Mouse (Mus musculus): Measurements from ENCODE around the gene Tmem19. TPM values are rescaled to one million over a fixed set of nuclear protein-coding genes. Genes with fewer than 3 reads are reported as not detected.

The Tmem19 gene
- polyA plus RNA-seq, 1 experiment from 2014 or later: 29.5 TPM

GRCm38 (mm10) chr10:115382846-115383643 lies 20.7 kb upstream of the Tmem19 start:
- DNase-seq (ENCODE audit: low read depth, low spot score) (no peak), ATAC-seq (no peak)
- in situ Hi-C loops (cut with MboI; ENCODE audit: low pct_unique_long_range_greater_than_20kb): no loop called here
- TF ChIP-seq CTCF (IDR thresholded peaks at IDR 0.05): no peak
- ChIA-PET CTCF (interaction anchor here (0.7 kb wide), 1 partner anchor 20 kb away, joined by 3 read pairs; the partner anchor contains the start of gene Tmem19), POLR2A (no interaction called here)
- H3K27me3 ChIP-seq: no peaks in the 10 kb centered on the region

- ChIA-PET POLR2A (no interaction called here), CTCF (no interaction called here)
- TF ChIP-seq CTCF (IDR thresholded peaks at IDR 0.05): no peak
- ATAC-seq (no peak), DNase-seq (ENCODE audit: low read depth, low spot score) (no peak)
- in situ Hi-C loops (cut with MboI; ENCODE audit: low pct_unique_long_range_greater_than_20kb): no loop called here
- no peaks in the 10 kb centered on the region for H3K27me3 ChIP-seq
Observed at GRCm38 (mm10) chr10:115381506-115382084, 19.3 kb upstream of the Tmem19 start.

GRCm38 (mm10) chr10:115363151-115363550 lies 850 bp upstream of the Tmem19 start:
- in situ Hi-C loops (cut with MboI; ENCODE audit: low pct_unique_long_range_greater_than_20kb): no loop called here
- TF ChIP-seq CTCF (IDR thresholded peaks at IDR 0.05): no peak
- DNase-seq (ENCODE audit: low read depth, low spot score): no peak
- CTCF ChIA-PET: interaction anchor here (1.1 to 1.7 kb wide), 2 partner anchors 10 to 19 kb away, joined by 3 to 6 read pairs; no protein-coding TSS in a partner anchor
- no peaks in the 10 kb centered on the region for H3K27me3 ChIP-seq
- POLR2A ChIA-PET: interaction anchor here (1.5 to 1.7 kb wide), 2 partner anchors 21 to 48 kb away, joined by 4 to 7 read pairs; partner anchors contain the start of genes Rab21, Thap2 and Zfc3h1
- no peak for ATAC-seq

GRCm38 (mm10) chr10:115362623-115362964 lies 293 bp upstream of the Tmem19 start:
- TF ChIP-seq CTCF (IDR thresholded peaks at IDR 0.05): no peak
- DNase-seq (ENCODE audit: low read depth, low spot score): no peak
- ChIA-PET CTCF (interaction anchor here (1.1 to 1.7 kb wide), 2 partner anchors 9 to 20 kb away, joined by 3 to 6 read pairs; no protein-coding TSS in a partner anchor), POLR2A (interaction anchor here (1.5 to 1.7 kb wide), 2 partner anchors 22 to 47 kb away, joined by 4 to 7 read pairs; partner anchors contain the start of genes Rab21, Thap2 and Zfc3h1)
- no peaks in the 10 kb centered on the region for H3K27me3 ChIP-seq
- in situ Hi-C loops (cut with MboI; ENCODE audit: low pct_unique_long_range_greater_than_20kb): no loop called here
- peak; percentile 26 for ATAC-seq

GRCm38 (mm10) chr10:115359066-115359465 lies 3.2 kb downstream of the Tmem19 start:
- POLR2A ChIA-PET: no interaction called here
- H3K27me3 ChIP-seq: no peaks in the 10 kb centered on the region
- TF ChIP-seq CTCF (IDR thresholded peaks at IDR 0.05): no peak
- no peak for DNase-seq (ENCODE audit: low read depth, low spot score)
- in situ Hi-C loops (cut with MboI; ENCODE audit: low pct_unique_long_range_greater_than_20kb): no loop called here
- CTCF ChIA-PET: no interaction called here
- no peak for ATAC-seq

- ATAC-seq (no peak), DNase-seq (ENCODE audit: low read depth, low spot score) (no peak)
- in situ Hi-C loops (cut with MboI; ENCODE audit: low pct_unique_long_range_greater_than_20kb): no loop called here
- no peak for TF ChIP-seq CTCF (IDR thresholded peaks at IDR 0.05)
- no peaks in the 10 kb centered on the region for H3K27me3 ChIP-seq
- ChIA-PET POLR2A (no interaction called here), CTCF (no interaction called here)
Observed at GRCm38 (mm10) chr10:115358216-115358919, 3.9 kb downstream of the Tmem19 start.

GRCm38 (mm10) chr10:115356106-115356505 lies 6.2 kb downstream of the Tmem19 start:
- no peaks in the 10 kb centered on the region for H3K27me3 ChIP-seq
- ChIA-PET POLR2A (no interaction called here), CTCF (interaction anchor here (1.4 kb wide), 1 partner anchor 10 kb away, joined by 5 read pairs; no protein-coding TSS in a partner anchor)
- ATAC-seq (no peak), DNase-seq (ENCODE audit: low read depth, low spot score) (no peak)
- in situ Hi-C loops (cut with MboI; ENCODE audit: low pct_unique_long_range_greater_than_20kb): no loop called here
- no peak for TF ChIP-seq CTCF (IDR thresholded peaks at IDR 0.05)

GRCm38 (mm10) chr10:115355016-115355415 lies 7.3 kb downstream of the Tmem19 start:
- in situ Hi-C loops (cut with MboI; ENCODE audit: low pct_unique_long_range_greater_than_20kb): no loop called here
- DNase-seq (ENCODE audit: low read depth, low spot score) (no peak), ATAC-seq (no peak)
- no peak for TF ChIP-seq CTCF (IDR thresholded peaks at IDR 0.05)
- H3K27me3 ChIP-seq: no peaks in the 10 kb centered on the region
- ChIA-PET CTCF (interaction anchor here (1.4 kb wide), 1 partner anchor 11 kb away, joined by 5 read pairs; no protein-coding TSS in a partner anchor), POLR2A (no interaction called here)

- no peaks in the 10 kb centered on the region for H3K27me3 ChIP-seq
- CTCF ChIA-PET: no interaction called here
- ATAC-seq: no peak
- in situ Hi-C loops (cut with MboI; ENCODE audit: low pct_unique_long_range_greater_than_20kb): no loop called here
- TF ChIP-seq CTCF (IDR thresholded peaks at IDR 0.05): no peak
- POLR2A ChIA-PET: no interaction called here
- no peak for DNase-seq (ENCODE audit: low read depth, low spot score)
Observed at GRCm38 (mm10) chr10:115354553-115354952, 7.7 kb downstream of the Tmem19 start.

- DNase-seq (ENCODE audit: low read depth, low spot score) (no peak), ATAC-seq (no peak)
- in situ Hi-C loops (cut with MboI; ENCODE audit: low pct_unique_long_range_greater_than_20kb): no loop called here
- no peaks in the 10 kb centered on the region for H3K27me3 ChIP-seq
- ChIA-PET POLR2A (no interaction called here), CTCF (no interaction called here)
- no peak for TF ChIP-seq CTCF (IDR thresholded peaks at IDR 0.05)
Observed at GRCm38 (mm10) chr10:115350810-115351397, 11.4 kb downstream of the Tmem19 start.
